Mouse (Mus musculus) liver (tissue): ENCODE measurements around the gene Slc10a4.

Experiments
- DNase-seq: peaks from one replicate; pipeline ENCODE4 v3.0.0-alpha.2; 2020; ENCODE audit warnings: mixed read lengths

The Slc10a4 gene

DNA sequence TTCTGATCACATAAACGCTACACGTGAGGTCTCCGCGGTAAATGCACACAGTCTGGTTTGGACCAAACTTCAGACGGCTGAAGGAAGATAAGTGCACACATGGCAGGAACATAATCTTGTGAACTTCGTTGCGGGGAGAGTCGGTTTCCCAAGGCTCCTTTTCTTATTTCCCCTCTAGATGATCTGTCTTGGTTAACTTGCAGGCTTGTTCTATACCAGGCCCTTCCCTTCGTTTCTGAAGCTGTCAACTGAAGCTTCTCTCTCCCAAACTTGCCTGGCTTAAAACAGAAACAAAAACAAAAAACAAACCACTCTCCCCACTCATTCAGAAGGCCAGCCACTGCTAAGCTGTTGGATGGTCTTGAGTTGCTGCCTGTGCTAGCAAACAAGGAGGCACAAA is 8.1 kb downstream of the Slc10a4 start:
- DNase-seq, result no peak

DNA sequence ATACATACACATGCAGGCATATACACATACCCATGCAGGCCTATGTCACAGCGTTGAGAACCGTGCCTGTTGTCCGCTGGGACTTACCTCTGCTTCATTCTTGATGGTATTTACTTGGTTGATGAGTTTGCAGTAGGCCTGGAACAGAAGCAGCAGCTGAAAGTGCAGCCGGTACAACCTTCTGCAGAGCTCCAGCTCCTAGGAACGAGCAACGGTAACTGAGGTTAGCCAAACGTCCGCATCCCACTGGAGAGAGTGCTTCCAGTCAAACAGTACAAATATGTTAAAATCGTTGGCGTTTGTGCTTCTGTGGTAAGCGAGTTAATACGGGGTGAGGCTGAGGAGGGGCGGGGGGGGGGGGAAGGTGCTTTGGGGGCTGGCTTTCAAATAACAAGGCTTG is 17.1 kb downstream of the Slc10a4 start:
- DNase-seq, result no peak

GRCm38 (mm10) chr5:73028646-73029045 is 22.0 kb downstream of the Slc10a4 start:
- DNase-seq, result no peak

- DNase-seq, result no peak
Measured at GRCm38 (mm10) chr5:73032481-73032880, 25.8 kb downstream of the Slc10a4 start.

DNA sequence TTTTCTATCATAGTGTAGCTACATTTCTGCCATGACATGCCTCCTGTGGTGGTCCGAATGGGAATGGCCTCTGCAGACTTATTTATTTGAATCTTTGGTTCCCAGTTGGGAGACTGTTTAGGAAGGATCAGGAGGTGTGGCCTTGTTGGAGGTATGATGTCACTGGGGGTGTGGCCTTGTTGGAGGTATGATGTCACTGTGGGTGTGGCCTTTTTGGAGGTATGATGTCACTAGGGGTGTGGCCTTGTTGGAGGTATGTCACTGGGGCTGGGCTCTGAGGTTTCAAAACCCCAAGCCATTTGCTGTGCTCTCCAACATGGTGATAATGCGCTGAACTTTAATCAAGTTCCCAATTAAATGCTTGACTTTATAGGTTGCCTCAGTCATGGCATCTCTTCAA is 37.4 kb downstream of the Slc10a4 start:
- no peak for DNase-seq

- no peak for DNase-seq
Measured at GRCm38 (mm10) chr5:73047651-73048245, 41.1 kb downstream of the Slc10a4 start.

- no peak for DNase-seq
Measured at GRCm38 (mm10) chr5:73053933-73054332, 47.2 kb downstream of the Slc10a4 start.

DNA sequence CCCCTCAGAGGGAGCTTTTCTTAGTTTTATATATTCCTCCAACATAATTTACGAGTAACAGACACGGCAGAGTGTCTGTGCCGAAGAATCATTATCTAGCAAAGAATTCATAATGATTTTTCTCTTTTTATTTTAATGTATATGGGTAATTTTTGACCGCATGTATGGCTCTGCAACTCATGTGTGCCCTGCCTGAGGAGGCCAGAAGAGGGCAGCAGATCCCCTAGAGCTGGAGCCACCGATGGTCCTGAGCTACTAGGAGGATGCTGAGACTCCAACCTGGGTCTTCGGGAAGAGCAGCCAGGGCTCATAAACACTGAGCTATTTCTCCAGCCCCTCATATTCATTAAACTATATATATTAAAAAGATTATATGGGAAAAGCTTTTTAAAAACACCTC is 49.8 kb downstream of the Slc10a4 start:
- peak; percentile 32 for DNase-seq

GRCm38 (mm10) chr5:73056937-73057336 is 50.3 kb downstream of the Slc10a4 start:
- no peak for DNase-seq

DNA sequence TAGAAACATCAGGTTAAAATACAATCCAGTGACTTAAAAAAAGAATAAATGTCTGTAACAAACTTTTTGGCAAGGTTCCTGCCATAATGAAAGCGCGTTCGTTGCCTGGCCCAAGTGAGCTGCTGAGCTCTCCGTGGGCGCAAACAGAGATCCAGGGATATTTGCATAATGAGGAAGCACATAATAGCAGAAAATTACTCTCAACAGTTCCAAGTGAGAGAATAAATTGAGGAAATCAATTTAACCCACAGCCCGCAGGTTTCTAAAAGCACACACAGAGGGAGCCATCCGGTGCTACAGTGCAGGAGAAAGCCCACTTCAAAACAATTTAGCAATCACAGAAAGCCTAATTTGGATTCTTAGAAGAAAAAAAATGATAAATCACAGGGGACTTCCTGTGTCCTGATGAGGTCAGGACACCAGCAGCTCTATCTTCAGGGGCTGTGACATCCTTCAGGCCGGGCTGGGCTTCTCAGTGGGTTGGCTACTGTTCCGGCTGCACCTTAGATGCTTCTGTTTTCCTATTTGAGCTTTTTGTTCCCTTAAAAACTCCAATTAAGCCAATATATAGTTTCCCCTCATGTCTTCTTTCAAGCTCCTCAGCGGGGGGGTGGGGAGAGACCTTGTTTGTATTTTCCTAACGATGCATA is 54.9 kb downstream of the Slc10a4 start:
- DNase-seq, result no peak
